Mouse (Mus musculus) stomach, embryonic 16.5 days (tissue): ENCODE results near the gene Cers5. TPM values are rescaled to one million over a fixed set of nuclear protein-coding genes. Genes with fewer than 3 reads are reported as not detected.

ENCODE experiments used
- ATAC-seq: fragments of 200-750 bp; cut with Nextera tagmentation; 2 replicates; pipeline ENCODE4 v1.8.0; 2017; ENCODE audit warnings: moderate number of reproducible peaks, moderate TSS enrichment; ENCODE audit not compliant: insufficient read depth, low FRiP score
- H3K27ac ChIP-seq: fragments of 300-500 bp; sonication (generic); 2 replicates; pipeline ENCODE4 v1.5.1; 2014; ENCODE audit warnings: low read length
- H3K27me3 ChIP-seq: fragments of 300-500 bp; sonication (generic); 2 replicates; pipeline ENCODE4 v1.6.1; 2014; ENCODE audit warnings: low read length, control low read depth, mixed read lengths; ENCODE audit not compliant: control insufficient read depth, insufficient read depth
- H3K36me3 ChIP-seq: fragments of 300-500 bp; sonication (generic); 2 replicates; pipeline ENCODE4 v1.6.1; 2014; ENCODE audit warnings: low read length; ENCODE audit not compliant: control insufficient read depth, insufficient read depth
- H3K4me1 ChIP-seq: fragments of 300-500 bp; sonication (generic); 2 replicates; pipeline ENCODE4 v1.6.1; 2014; ENCODE audit warnings: low read length, control low read depth, mixed read lengths; ENCODE audit not compliant: control insufficient read depth, insufficient read depth
- H3K4me2 ChIP-seq: fragments of 300-500 bp; sonication (generic); 2 replicates; pipeline ENCODE4 v1.6.1; 2014; ENCODE audit warnings: low read depth, low read length, mixed read lengths
- H3K4me3 ChIP-seq: fragments of 300-500 bp; sonication (generic); replicated peaks from 2 replicates; pipeline ENCODE4 v1.5.1; 2014; ENCODE audit warnings: mild to moderate bottlenecking, low read length
- H3K9ac ChIP-seq: fragments of 300-500 bp; sonication (generic); 2 replicates; pipeline ENCODE4 v1.6.1; 2014; ENCODE audit warnings: low read length
- H3K9me3 ChIP-seq: fragments of 300-500 bp; sonication (generic); replicated peaks from 2 replicates; pipeline ENCODE4 v1.6.1; 2016; ENCODE audit warnings: low read length, control low read depth; ENCODE audit not compliant: control insufficient read depth
- WGBS: fragments of 180-500 bp; shearing (Covaris S2); extraction: QIAGEN DNeasy Blood & Tissue Kit; methylation state at CpG from one replicate; pipeline ENCODE4 v1.1.7; 2014; 5-methylcytosine and 5-hydroxymethylcytosine counted together
- polyA plus RNA-seq: library from polyadenylated mRNA; unstranded; fragments of >200 nt; fragmentation: Nextera tagmentation; extraction: Ambion mirVana; gene quantifications from 2 replicates; pipeline ENCODE4 v1.2.1, GENCODE M21; 2015

Gene Cers5
- polyA plus RNA-seq, 1 experiment from 2014 or later: 62.1 TPM

DNA sequence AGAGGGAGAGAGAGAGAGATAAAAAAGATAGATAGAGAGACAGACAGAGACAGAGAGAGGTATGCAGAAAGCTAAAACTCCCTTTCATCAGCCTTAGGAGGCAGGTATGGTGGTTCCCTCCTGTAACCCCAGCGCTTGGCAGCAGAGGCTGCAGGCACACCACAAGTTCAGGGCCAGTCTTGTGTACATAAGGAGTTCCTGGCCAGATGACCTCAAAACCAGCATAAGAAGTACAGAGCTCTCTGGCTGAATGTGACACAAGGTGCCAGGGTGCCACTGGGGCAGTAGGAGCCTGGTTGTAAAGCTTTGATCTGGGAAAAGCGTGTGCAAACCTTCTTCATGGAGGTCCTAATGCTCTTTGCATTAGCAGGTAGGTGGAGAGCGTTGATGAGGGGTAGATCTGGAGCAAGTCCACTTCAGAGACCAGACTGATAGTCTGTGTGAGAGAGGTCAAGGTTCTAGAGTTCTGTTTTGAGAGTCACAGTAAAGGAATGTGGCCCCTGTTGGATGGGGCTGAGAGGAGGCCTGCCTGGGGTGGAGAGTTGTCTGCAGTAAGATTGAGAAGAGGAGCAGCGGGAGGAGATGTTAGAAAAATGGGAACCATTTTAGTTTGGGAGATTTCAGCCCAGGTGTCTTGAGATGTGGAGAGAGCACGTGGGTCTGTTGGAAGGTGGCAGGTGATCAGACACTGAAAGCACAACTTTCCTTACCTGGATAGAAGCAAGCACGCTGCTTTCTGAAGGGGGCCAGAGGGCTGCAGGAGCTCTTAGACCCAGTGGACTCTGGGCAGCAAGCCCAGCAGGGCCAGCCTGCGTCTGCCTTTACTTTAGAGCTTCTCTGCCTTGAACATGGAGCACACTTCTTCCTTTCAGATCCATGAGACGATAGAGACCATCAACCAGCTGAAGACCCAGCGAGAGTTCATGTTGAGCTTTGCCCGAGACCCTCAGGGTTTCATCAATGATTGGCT lies 62.2 kb downstream of the Cers5 start:
- H3K27ac ChIP-seq: no peak overlapping the region
- no peaks in the 10 kb centered on the region for H3K27me3 ChIP-seq
- H3K4me2 ChIP-seq: no peak overlapping the region
- H3K9me3 ChIP-seq: no peaks in the 10 kb centered on the region
- H3K4me3 ChIP-seq: no peak overlapping the region
- 89% methylated on average over 10 of the region's 10 CpGs for WGBS
- no peak overlapping the region for H3K9ac ChIP-seq
- H3K36me3 ChIP-seq: peaks cover 33% of the 10 kb centered on the region
- no peak for ATAC-seq
- no peaks in the 10 kb centered on the region for H3K4me1 ChIP-seq

DNA sequence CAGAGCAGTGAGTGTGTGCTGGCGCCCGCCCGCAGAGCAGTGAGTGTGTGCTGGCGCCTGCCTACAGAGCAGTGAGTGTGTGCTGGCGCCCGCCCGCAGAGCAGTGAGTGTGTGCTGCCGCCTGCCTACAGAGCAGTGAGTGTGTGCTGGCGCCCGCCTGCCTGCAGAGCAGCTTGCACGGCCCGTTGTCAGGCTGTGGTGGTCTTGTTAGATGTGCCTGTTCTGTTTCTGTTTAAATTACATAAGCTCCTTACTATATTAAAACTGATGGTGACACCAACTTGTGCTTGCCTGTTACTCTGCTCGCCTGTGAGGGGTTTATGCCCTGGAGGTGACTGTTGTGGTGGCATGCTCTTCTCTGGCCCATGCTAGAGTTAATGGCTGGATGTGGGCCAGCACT lies 64.5 kb downstream of the Cers5 start:
- H3K4me1 ChIP-seq: peaks cover 5% of the 10 kb centered on the region
- H3K27ac ChIP-seq: no peak overlapping the region
- no peak overlapping the region for H3K9ac ChIP-seq
- WGBS: 96% methylated on average over 13 of the region's 13 CpGs
- H3K27me3 ChIP-seq: no peaks in the 10 kb centered on the region
- no peak overlapping the region for H3K4me2 ChIP-seq
- H3K4me3 ChIP-seq: no peak overlapping the region
- ATAC-seq: no peak
- peaks cover 26% of the 10 kb centered on the region for H3K36me3 ChIP-seq
- H3K9me3 ChIP-seq: no peaks in the 10 kb centered on the region

DNA sequence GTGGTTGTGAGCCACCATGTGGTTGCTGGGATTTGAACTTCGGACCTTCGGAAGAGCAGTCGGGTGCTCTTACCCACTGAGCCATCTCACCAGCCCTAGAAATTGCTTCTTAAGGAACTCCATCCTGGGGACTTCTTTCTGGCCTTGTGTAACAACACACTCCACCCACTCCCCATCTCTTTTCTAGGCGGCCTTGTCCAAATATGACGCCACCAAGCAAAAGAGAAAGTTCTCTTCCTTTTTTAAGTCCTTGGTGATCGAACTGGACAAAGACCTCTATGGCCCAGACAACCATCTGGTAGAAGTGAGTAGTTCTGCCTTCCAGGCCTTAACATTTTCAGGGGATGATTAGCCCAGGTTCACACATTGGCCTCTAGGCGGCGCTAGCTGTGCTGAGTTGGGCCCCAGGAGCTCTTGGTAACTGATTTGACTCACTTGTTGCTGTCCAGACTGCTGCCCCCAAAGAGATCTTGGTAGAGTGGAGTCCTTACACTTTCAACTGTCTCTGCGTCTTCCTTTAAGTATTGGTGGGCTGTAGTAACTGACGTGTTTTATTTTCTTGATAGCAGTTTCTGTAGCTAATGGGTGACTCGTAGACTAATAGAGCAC lies 67.1 kb downstream of the Cers5 start, which contains the start of gene Gm17349:
Gene Gm17349, minus strand, starts transcription at position 51 of the 609 bp plus-strand sequence.
- peaks cover 23% of the 10 kb centered on the region for H3K4me1 ChIP-seq
- H3K9me3 ChIP-seq: no peaks in the 10 kb centered on the region
- peak within 1 kb of the TSS; percentile 21; the same call in 1 of the 2 replicates for H3K4me2 ChIP-seq
- peak within 1 kb of the TSS; percentile 56 for H3K27ac ChIP-seq
- WGBS: 68% methylated on average over 9 of the region's 11 CpGs
- ATAC-seq: no peak
- no peak within 1 kb of the TSS for H3K9ac ChIP-seq
- peaks cover 19% of the 10 kb centered on the region for H3K36me3 ChIP-seq
- no peaks in the 10 kb centered on the region for H3K27me3 ChIP-seq
- H3K4me3 ChIP-seq: no peak within 1 kb of the TSS

- Histone ChIP-seq H3K4me1 (peaks cover 23% of the 10 kb centered on the region), H3K4me2 (no peak overlapping the region), H3K4me3 (no peak overlapping the region), H3K9ac (no peak overlapping the region), H3K36me3 (peaks cover 19% of the 10 kb centered on the region), H3K27me3 (no peaks in the 10 kb centered on the region), H3K27ac (peak overlapping the region; percentile 56; the same call in 1 of the 2 replicates), H3K9me3 (no peaks in the 10 kb centered on the region)
- no peak for ATAC-seq
- WGBS: 80% methylated on average over 7 of the region's 7 CpGs
Measured at GRCm38 (mm10) chr15:99704881-99705280, 67.8 kb downstream of the Cers5 start.

GRCm38 (mm10) chr15:99704041-99704681 lies 68.5 kb downstream of the Cers5 start:
- no peak overlapping the region for H3K4me3 ChIP-seq

DNA sequence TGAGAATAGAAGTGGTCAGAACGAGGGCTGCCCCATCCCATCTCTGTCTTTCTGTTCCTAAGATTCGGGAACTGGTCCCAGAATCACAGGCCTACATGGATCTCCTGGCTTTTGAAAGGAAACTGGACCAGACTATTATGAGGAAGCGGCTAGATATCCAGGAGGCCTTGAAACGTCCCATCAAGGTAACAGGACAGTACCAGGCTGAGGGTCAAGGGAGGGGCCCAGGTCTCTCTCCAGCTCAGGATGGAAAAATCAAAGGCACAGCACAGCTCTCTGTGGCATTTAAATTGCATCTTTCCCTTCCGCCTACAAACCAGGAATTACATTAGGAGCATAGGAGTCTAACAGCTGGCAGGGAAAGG lies 69.0 kb downstream of the Cers5 start:
- no peak overlapping the region for H3K9ac ChIP-seq
- WGBS: 74% methylated on average over 5 of the region's 5 CpGs

More at GRCm38 (mm10) chr15:99704041-99704681, 68.5 kb downstream of the Cers5 start:
- 56% methylated on average over 23 of the region's 23 CpGs for WGBS
- H3K9me3 ChIP-seq: no peaks in the 10 kb centered on the region
- peak overlapping the region; percentile 56 for H3K27ac ChIP-seq
- H3K4me1 ChIP-seq: peaks cover 23% of the 10 kb centered on the region
- H3K4me2 ChIP-seq: peak overlapping the region; percentile 21; the same call in 1 of the 2 replicates
- peaks cover 14% of the 10 kb centered on the region for H3K36me3 ChIP-seq
- H3K27me3 ChIP-seq: no peaks in the 10 kb centered on the region
- no peak for ATAC-seq
- H3K9ac ChIP-seq: no peak overlapping the region

DNA sequence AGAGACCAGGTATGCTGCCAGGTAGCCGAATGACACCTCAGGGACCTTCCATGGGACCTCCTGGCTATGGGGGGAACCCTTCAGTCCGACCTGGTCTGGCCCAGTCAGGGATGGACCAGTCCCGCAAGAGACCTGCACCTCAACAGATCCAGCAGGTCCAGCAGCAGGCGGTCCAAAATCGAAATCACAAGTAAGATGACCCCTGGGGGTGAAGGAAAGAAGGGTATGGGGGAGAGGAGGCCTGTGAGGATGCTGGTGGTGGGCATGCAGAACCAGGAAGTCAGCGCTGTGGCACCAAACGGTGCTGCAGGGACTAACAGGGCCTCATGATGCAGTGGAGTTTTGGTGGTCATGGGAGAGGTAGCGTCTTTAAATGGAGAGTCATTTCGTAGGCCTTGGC lies 69.6 kb downstream of the Cers5 start:
- ATAC-seq: no peak
- 66% methylated on average over 9 of the region's 9 CpGs for WGBS
- H3K4me1 ChIP-seq: peaks cover 23% of the 10 kb centered on the region
- 0 out of 2 replicates have a peak overlapping the region, but pooled peaks have one; percentile 26 for H3K27ac ChIP-seq
- H3K4me3 ChIP-seq: peak overlapping the region; percentile 86
- H3K9ac ChIP-seq: peak overlapping the region; percentile 99
- H3K36me3 ChIP-seq: peaks cover 9% of the 10 kb centered on the region
- no peaks in the 10 kb centered on the region for H3K9me3 ChIP-seq
- H3K27me3 ChIP-seq: no peaks in the 10 kb centered on the region
- peak overlapping the region; percentile 68 for H3K4me2 ChIP-seq

More for the DNA sequence above, 69.0 kb downstream of the Cers5 start:
- H3K36me3 ChIP-seq: peaks cover 11% of the 10 kb centered on the region
- ATAC-seq: no peak
- no peak overlapping the region for H3K4me3 ChIP-seq
- no peak overlapping the region for H3K27ac ChIP-seq
- peak overlapping the region; percentile 21; the same call in 1 of the 2 replicates for H3K4me2 ChIP-seq
- H3K27me3 ChIP-seq: no peaks in the 10 kb centered on the region
- peaks cover 23% of the 10 kb centered on the region for H3K4me1 ChIP-seq
- H3K9me3 ChIP-seq: no peaks in the 10 kb centered on the region

DNA sequence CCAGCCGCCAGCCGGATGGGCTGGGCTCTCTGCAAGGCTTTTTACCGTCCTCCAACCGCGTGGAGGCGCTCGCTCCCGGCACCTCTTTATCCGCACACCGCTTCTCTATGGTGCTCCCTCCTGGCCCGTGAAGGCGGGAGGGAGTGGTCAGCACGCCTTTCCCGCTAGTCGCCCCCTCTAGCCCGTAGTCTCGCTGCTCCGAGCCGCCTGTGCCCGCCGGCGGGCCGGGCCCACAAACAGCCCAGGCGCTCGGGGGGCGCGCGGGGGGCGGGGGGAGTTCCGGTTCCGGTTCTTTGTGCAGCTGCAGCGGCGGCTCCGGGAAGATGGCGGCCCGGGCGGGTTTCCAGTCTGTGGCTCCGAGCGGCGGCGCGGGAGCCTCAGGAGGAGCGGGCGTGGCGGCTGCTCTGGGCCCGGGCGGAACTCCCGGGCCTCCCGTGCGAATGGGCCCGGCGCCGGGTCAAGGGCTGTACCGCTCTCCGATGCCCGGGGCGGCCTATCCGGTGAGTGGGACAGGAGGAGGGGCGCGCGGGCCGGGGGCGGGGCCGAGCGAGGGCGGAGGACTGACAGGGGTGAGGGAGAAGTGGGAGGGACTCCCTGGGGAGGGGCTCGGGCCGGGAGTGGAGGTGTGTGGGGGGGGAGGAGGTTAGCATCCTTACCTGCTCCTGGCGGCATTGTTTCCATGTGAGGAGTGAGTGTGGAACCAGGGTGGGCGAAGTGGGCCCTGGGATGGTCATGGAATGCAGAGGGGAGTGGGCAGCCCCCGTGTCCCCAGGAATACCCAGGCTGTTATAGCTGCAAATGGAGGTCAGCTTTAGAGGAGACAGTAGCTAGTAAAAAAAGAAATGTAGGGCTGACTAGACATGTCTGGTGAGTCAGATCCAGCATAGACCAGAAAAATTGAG lies 70.4 kb downstream of the Cers5 start, which contains the start of gene Smarcd1:
Gene Smarcd1, plus strand, starts transcription at position 131 of the 902 bp plus-strand sequence.
- Histone ChIP-seq H3K27ac (peak within 1 kb of the TSS; percentile 96), H3K9me3 (no peaks in the 10 kb centered on the region), H3K4me2 (peak within 1 kb of the TSS; percentile 68), H3K4me3 (peak within 1 kb of the TSS; percentile 86), H3K36me3 (0 out of 2 replicates have a peak, but pooled peaks cover 2% of the 10 kb centered on the region), H3K4me1 (peaks cover 23% of the 10 kb centered on the region), H3K9ac (peak within 1 kb of the TSS; percentile 99), H3K27me3 (no peaks in the 10 kb centered on the region)
- ATAC-seq: peak; percentile 94
- WGBS: under 1% methylated on average over 67 of the region's 71 CpGs
